Mouse (Mus musculus) layer of hippocampus, adult 2 months (tissue): ENCODE results near the gene Bcor. TPM values are rescaled to one million over a fixed set of nuclear protein-coding genes. Genes with fewer than 3 reads are reported as not detected.
A peak's percentile ranks its signal among the peaks of the same experiment; 100 is the strongest.

Source experiments
- DNase-seq, 2 experiments: peaks; one replicate each; pipeline ENCODE4 v3.0.0; 2022; ENCODE audit warnings: low spot score in 2 of 2
- H3K27ac ChIP-seq: fragments of 200-600 bp; 2 replicates; pipeline ENCODE4 v1.8.1; 2022
- H3K4me3 ChIP-seq: fragments of 200-600 bp; 2 replicates; pipeline ENCODE4 v1.8.1; 2022; ENCODE audit warnings: mild to moderate bottlenecking
- CTCF ChIP-seq: fragments of 200-600 bp; conservative IDR thresholded peaks from 2 replicates; pipeline ENCODE4 v1.8.1; 2022; ENCODE audit warnings: antibody characterized with exemption, mild to moderate bottlenecking, moderate library complexity
- total RNA-seq, 2 experiments: library from RNA; stranded (reverse); gene quantifications; 2 replicates each; pipeline ENCODE4 v1.2.3; 2021

Bcor gene
- total RNA-seq, 2 experiments from 2014 or later, result 16.7 to 21.3 TPM

GRCm38 (mm10) chrX:12076763-12077600 lies 83.2 kb downstream of the Bcor start:
- TF ChIP-seq CTCF, result no peak
- Histone ChIP-seq H3K27ac (peak overlapping the region; percentile 69), H3K4me3 (peak overlapping the region; percentile 70)
- no peak for DNase-seq

- Histone ChIP-seq H3K27ac (no peak overlapping the region), H3K4me3 (no peak overlapping the region)
- TF ChIP-seq CTCF, result no peak
- DNase-seq, result no peak
These were observed 87.4 kb downstream of the Bcor start for GRCm38 (mm10) chrX:12072721-12073120.

GRCm38 (mm10) chrX:12068978-12069724 lies 91.0 kb downstream of the Bcor start:
- no peak overlapping the region; the same call in 1 of the 2 replicates for H3K27ac ChIP-seq
- H3K4me3 ChIP-seq, result peak overlapping the region; percentile 3; the same call in 1 of the 2 replicates
- TF ChIP-seq CTCF, result no peak; the same call in 1 of the 2 replicates
- DNase-seq, result no peak

GRCm38 (mm10) chrX:12067851-12068510 lies 92.2 kb downstream of the Bcor start:
- H3K4me3 ChIP-seq, result no peak overlapping the region
- no peak for TF ChIP-seq CTCF
- no peak for DNase-seq
- no peak overlapping the region for H3K27ac ChIP-seq

GRCm38 (mm10) chrX:12067031-12067430 lies 93.1 kb downstream of the Bcor start:
- Histone ChIP-seq H3K4me3 (no peak overlapping the region), H3K27ac (no peak overlapping the region)
- no peak for DNase-seq
- TF ChIP-seq CTCF, result no peak

- no peak overlapping the region for H3K27ac ChIP-seq
- DNase-seq, result no peak
- no peak for TF ChIP-seq CTCF
- no peak overlapping the region for H3K4me3 ChIP-seq
These were observed 94.4 kb downstream of the Bcor start for GRCm38 (mm10) chrX:12065782-12066181.

- Histone ChIP-seq H3K27ac (no peak overlapping the region), H3K4me3 (no peak overlapping the region)
- no peak for DNase-seq
- no peak for TF ChIP-seq CTCF
These were observed 97.3 kb downstream of the Bcor start for GRCm38 (mm10) chrX:12062932-12063260.

- no peak for DNase-seq
- Histone ChIP-seq H3K4me3 (no peak overlapping the region), H3K27ac (no peak overlapping the region)
- no peak for TF ChIP-seq CTCF
These were observed 97.8 kb downstream of the Bcor start for GRCm38 (mm10) chrX:12062121-12062931.

GRCm38 (mm10) chrX:12060848-12061247 lies 99.3 kb downstream of the Bcor start:
- TF ChIP-seq CTCF, result no peak

GRCm38 (mm10) chrX:12057210-12057609 lies 102.9 kb downstream of the Bcor start:
- TF ChIP-seq CTCF, result no peak
- Histone ChIP-seq H3K4me3 (no peak overlapping the region), H3K27ac (no peak overlapping the region)
- DNase-seq, result no peak

More at GRCm38 (mm10) chrX:12060848-12061247, 99.3 kb downstream of the Bcor start:
- Histone ChIP-seq H3K4me3 (no peak overlapping the region), H3K27ac (no peak overlapping the region)
- no peak for DNase-seq

- H3K27ac ChIP-seq, result no peak overlapping the region
- H3K4me3 ChIP-seq, result no peak overlapping the region
- no peak for TF ChIP-seq CTCF
- DNase-seq, result no peak
These were observed 106.7 kb downstream of the Bcor start for GRCm38 (mm10) chrX:12053315-12053914.

GRCm38 (mm10) chrX:12052651-12053050 lies 107.5 kb downstream of the Bcor start:
- no peak for DNase-seq
- no peak for TF ChIP-seq CTCF
- H3K27ac ChIP-seq, result no peak overlapping the region
- H3K4me3 ChIP-seq, result no peak overlapping the region
